Mouse (Mus musculus) bone marrow, adult 2 months (tissue): ENCODE results near the gene Pcsk6.

Source experiments
- CTCF ChIP-seq: fragments of 200-500 bp; IDR thresholded peaks from 2 replicates; pipeline ENCODE4 v1.5.1; 2011; ENCODE audit warnings: low read length, control low read depth; ENCODE audit not compliant: control insufficient read depth, insufficient read depth
- POLR2A ChIP-seq: fragments of 200-500 bp; IDR thresholded peaks from 2 replicates; pipeline ENCODE4 v1.6.1; 2011; ENCODE audit warnings: low read depth, mild to moderate bottlenecking, control low read depth, low read length, borderline replicate concordance; ENCODE audit not compliant: control insufficient read depth

GRCm38 (mm10) chr7:65954583-65954982 is 93.0 kb downstream of the Pcsk6 start:
- TF ChIP-seq POLR2A (no peak), CTCF (no peak)
